Mouse (Mus musculus) heart, adult 2 months (tissue): ENCODE measurements around the gene Mllt3. TPM values are rescaled to one million over a fixed set of nuclear protein-coding genes. Genes with fewer than 3 reads are reported as not detected.

Experiments used
- DNase-seq, 2 experiments: peaks; one replicate each; pipeline ENCODE4 v3.0.0; 2021
- H3K27ac ChIP-seq: fragments of 200-600 bp; 2 replicates; pipeline ENCODE4 v1.8.1; 2022
- H3K27me3 ChIP-seq: fragments of 200-500 bp; 2 replicates; pipeline ENCODE4 v1.6.1; 2012; ENCODE audit warnings: mild to moderate bottlenecking, low read length, inconsistent platforms, mixed read lengths; ENCODE audit not compliant: control insufficient read depth, insufficient read depth
- H3K36me3 ChIP-seq: fragments of 200-500 bp; 2 replicates; pipeline ENCODE4 v1.6.1; 2012; ENCODE audit warnings: low read length, inconsistent platforms; ENCODE audit not compliant: control insufficient read depth, insufficient read depth
- H3K4me1 ChIP-seq: fragments of 200-500 bp; 2 replicates; pipeline ENCODE4 v1.6.1; 2011; ENCODE audit warnings: low read length; ENCODE audit not compliant: control insufficient read depth, insufficient read depth
- H3K4me3 ChIP-seq: fragments of 200-600 bp; 2 replicates; pipeline ENCODE4 v1.8.1; 2022
- H3K79me2 ChIP-seq: fragments of 200-500 bp; replicated peaks from 2 replicates; pipeline ENCODE4 v1.6.1; 2012; ENCODE audit warnings: mild to moderate bottlenecking, inconsistent platforms, low read length, moderate library complexity, mixed read lengths; ENCODE audit not compliant: control insufficient read depth, insufficient read depth
- H3K9ac ChIP-seq: fragments of 200-500 bp; 2 replicates; pipeline ENCODE4 v1.6.1; 2012; ENCODE audit warnings: low read depth, mild to moderate bottlenecking, control low read depth, inconsistent platforms, low read length, mixed read lengths
- CTCF ChIP-seq: fragments of 200-600 bp; IDR thresholded peaks from 2 replicates; pipeline ENCODE4 v1.8.1; 2022; ENCODE audit warnings: antibody characterized with exemption, mild to moderate bottlenecking, moderate library complexity
- EP300 ChIP-seq: fragments of 200-500 bp; IDR thresholded peaks from 2 replicates; pipeline ENCODE4 v1.6.1; 2011; ENCODE audit warnings: low read depth, low read length, control low read depth; ENCODE audit not compliant: insufficient read depth
- POLR2A ChIP-seq: fragments of 200-500 bp; IDR thresholded peaks from 2 replicates; pipeline ENCODE4 v1.6.1; 2011; ENCODE audit warnings: mild to moderate bottlenecking, low read depth, low read length, control low read depth; ENCODE audit not compliant: insufficient read depth
- WGBS: fragments of 180-500 bp; shearing (Covaris S2); methylation state at CpG from one replicate; pipeline ENCODE4 v1.1.7; 2018; 5-methylcytosine and 5-hydroxymethylcytosine counted together
- intact Hi-C: fragments of 180-260 bp; cut with DNase I; formaldehyde crosslinking; loops from one replicate; pipeline ENCODE4 v1.15.1; 2025
- polyA plus RNA-seq: library from polyadenylated mRNA; depleted of rRNA; stranded (reverse); fragments of >200 nt; gene quantifications from 2 replicates; pipeline ENCODE4 v1.2.3, GENCODE M21; 2012
- total RNA-seq, 2 experiments: library from RNA; stranded (reverse); gene quantifications; 2 replicates each; pipeline ENCODE4 v1.2.3; 2021

The Mllt3 gene
- total and polyA plus RNA-seq, 3 experiments: 3.8 to 15.2 (median 11.0) TPM

GRCm38 (mm10) chr4:87954421-87955083 lies 78.6 kb downstream of the Mllt3 start:
- TF ChIP-seq CTCF (no peak), EP300 (no peak), POLR2A (no peak)
- Histone ChIP-seq H3K27ac (no peak overlapping the region), H3K79me2 (peaks cover 2% of the 10 kb centered on the region; the same call in 1 of the 2 replicates), H3K4me1 (no peaks in the 10 kb centered on the region; the same call in 1 of the 2 replicates), H3K4me3 (no peak overlapping the region), H3K36me3 (no peaks in the 10 kb centered on the region), H3K9ac (no peak overlapping the region), H3K27me3 (no peaks in the 10 kb centered on the region)
- 73% methylated on average over 7 of the region's 7 CpGs for WGBS
- no peak for DNase-seq
- intact Hi-C loops: no loop called here

DNA sequence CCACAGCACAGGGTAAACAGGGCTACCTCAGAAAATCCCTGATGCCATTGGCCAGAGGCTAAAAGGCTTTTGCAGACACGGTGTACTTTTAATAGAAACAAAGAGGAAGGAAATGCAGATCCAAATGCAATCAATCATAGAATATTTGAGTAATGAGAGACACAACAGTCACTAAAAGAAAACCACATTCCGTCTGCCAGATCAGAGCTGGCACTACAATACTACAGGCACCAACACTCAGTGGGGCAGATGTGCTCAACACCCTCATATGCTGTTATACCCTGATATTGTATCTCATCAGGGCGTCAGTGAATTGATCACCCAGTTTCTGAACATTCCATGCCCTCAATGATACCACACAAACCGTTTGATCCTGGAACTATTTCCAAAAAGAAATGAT lies 79.4 kb downstream of the Mllt3 start:
- no peaks in the 10 kb centered on the region; the same call in 1 of the 2 replicates for H3K4me1 ChIP-seq
- DNase-seq: no peak
- no peak overlapping the region for H3K9ac ChIP-seq
- no peaks in the 10 kb centered on the region for H3K36me3 ChIP-seq
- 59% methylated on average over 4 of the region's 4 CpGs for WGBS
- no peak overlapping the region for H3K27ac ChIP-seq
- no peaks in the 10 kb centered on the region for H3K27me3 ChIP-seq
- intact Hi-C loops: no loop called here
- no peak for TF ChIP-seq CTCF
- no peak for TF ChIP-seq EP300
- no peak for TF ChIP-seq POLR2A
- H3K4me3 ChIP-seq: no peak overlapping the region
- H3K79me2 ChIP-seq: peaks cover 2% of the 10 kb centered on the region; the same call in 1 of the 2 replicates

DNA sequence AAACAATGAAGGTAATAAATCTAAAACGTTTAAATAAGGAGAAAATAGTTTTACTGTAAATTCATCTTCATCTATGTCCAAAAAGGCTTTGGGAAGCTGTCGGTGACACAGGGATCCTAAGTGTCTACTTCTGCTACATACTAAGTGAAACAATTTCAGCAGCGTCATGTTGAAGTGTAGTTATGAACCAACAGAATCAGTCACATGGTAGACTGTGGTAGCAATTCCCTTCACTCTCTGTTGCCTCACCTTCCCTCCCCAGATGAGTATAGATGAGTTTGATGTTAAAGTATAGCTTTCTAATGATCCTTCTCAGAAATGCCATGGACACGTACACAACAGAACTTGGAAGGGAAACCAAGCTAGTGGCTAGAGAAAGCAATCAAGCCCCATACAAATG lies 79.9 kb downstream of the Mllt3 start:
- intact Hi-C loops: no loop called here

GRCm38 (mm10) chr4:87949451-87949850 lies 83.7 kb downstream of the Mllt3 start:
- intact Hi-C loops: no loop called here
- TF ChIP-seq POLR2A: no peak
- no peak for TF ChIP-seq CTCF
- TF ChIP-seq EP300: no peak
- no peak overlapping the region for H3K9ac ChIP-seq
- H3K79me2 ChIP-seq: no peaks in the 10 kb centered on the region
- no peak overlapping the region for H3K4me3 ChIP-seq
- no peaks in the 10 kb centered on the region for H3K27me3 ChIP-seq
- H3K27ac ChIP-seq: no peak overlapping the region
- H3K4me1 ChIP-seq: peaks cover 1% of the 10 kb centered on the region; the same call in 1 of the 2 replicates
- no peak for DNase-seq
- no peaks in the 10 kb centered on the region for H3K36me3 ChIP-seq
- WGBS: 70% methylated on average over 6 of the region's 6 CpGs

More for the DNA sequence above, 79.9 kb downstream of the Mllt3 start:
- H3K27me3 ChIP-seq: no peaks in the 10 kb centered on the region
- TF ChIP-seq CTCF: no peak
- TF ChIP-seq EP300: no peak
- TF ChIP-seq POLR2A: no peak
- no peaks in the 10 kb centered on the region for H3K36me3 ChIP-seq
- H3K4me3 ChIP-seq: no peak overlapping the region
- H3K79me2 ChIP-seq: no peaks in the 10 kb centered on the region
- no peak overlapping the region for H3K27ac ChIP-seq
- WGBS: 81% methylated on average over 4 of the region's 4 CpGs
- no peak overlapping the region for H3K9ac ChIP-seq
- H3K4me1 ChIP-seq: no peaks in the 10 kb centered on the region; the same call in 1 of the 2 replicates
- DNase-seq: no peak

DNA sequence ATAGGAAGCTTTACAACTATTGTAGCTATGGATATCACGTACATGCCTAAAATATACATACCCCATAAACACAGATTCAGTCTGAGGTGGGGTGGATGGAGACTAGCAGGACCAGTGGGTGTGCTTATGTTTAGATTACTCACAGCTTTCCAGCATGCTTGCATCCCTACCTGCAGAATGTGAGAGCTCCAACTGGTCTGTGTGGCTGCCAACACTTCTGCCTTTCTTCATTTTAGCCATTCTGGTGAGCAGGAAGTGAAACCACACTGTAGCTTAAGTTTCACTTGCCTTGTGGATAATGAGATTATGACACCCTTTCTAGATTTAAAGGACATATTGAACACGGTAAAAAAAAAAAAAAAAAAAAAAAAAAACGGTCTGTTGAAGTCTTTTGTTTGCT lies 88.8 kb downstream of the Mllt3 start:
- Histone ChIP-seq H3K4me1 (peaks cover 1% of the 10 kb centered on the region; the same call in 1 of the 2 replicates), H3K36me3 (no peaks in the 10 kb centered on the region), H3K79me2 (no peaks in the 10 kb centered on the region; the same call in 1 of the 2 replicates), H3K27me3 (no peaks in the 10 kb centered on the region), H3K9ac (no peak overlapping the region), H3K27ac (no peak overlapping the region), H3K4me3 (no peak overlapping the region)
- intact Hi-C loops: no loop called here
- WGBS: 58% methylated on average over 3 of the region's 3 CpGs
- DNase-seq: no peak
- TF ChIP-seq EP300 (no peak), CTCF (no peak), POLR2A (no peak)

DNA sequence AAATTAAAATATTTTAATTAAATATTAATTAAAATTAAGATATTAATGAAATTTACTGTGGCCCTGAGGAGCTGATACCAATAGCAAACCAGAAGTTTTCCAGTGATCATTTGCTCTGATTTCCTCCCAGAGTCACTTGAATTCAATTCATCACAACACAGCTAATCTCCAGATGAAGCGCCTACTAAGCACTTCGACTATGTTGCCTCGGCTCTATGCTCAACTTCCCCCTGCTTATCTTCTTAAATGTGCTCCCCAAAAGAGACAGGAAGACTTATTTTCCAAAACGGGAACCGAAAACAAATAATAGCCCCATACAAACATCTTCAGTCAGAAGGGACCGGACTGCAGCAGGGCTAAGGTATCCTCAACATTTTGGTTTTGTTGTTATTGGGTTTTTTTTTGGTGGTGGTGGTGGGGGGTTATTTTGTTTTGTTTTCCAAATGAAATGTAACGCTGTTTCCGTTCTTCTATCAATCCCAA lies 90.2 kb downstream of the Mllt3 start:
- Histone ChIP-seq H3K9ac (no peak overlapping the region), H3K27ac (no peak overlapping the region), H3K27me3 (no peaks in the 10 kb centered on the region), H3K4me1 (peaks cover 1% of the 10 kb centered on the region; the same call in 1 of the 2 replicates), H3K36me3 (no peaks in the 10 kb centered on the region), H3K4me3 (no peak overlapping the region), H3K79me2 (no peaks in the 10 kb centered on the region; the same call in 1 of the 2 replicates)
- DNase-seq: no peak
- WGBS: 65% methylated on average over 8 of the region's 8 CpGs
- intact Hi-C loops: no loop called here
- TF ChIP-seq CTCF: no peak
- TF ChIP-seq POLR2A: no peak
- TF ChIP-seq EP300: no peak
